Mouse (Mus musculus) embryonic stem cell, embryonic (primary cell): ENCODE results near the gene Gm45717.

Source experiments
- CTCF ChIA-PET, 4 experiments: fragments of 300-600 bp in 2 of 4; fragments of 350-600 bp in 2 of 4; sonication (Branson Sonifier 250); formaldehyde crosslinking; loops; one replicate each; lab custom pipeline; 2022; ENCODE audit warnings: inconsistent platforms in 2 of 4; lab: Charles Lee
- POLR2A ChIA-PET, 4 experiments: fragments of 300-600 bp in 2 of 4; fragments of 350-600 bp in 2 of 4; sonication (Branson Sonifier 250); formaldehyde crosslinking; loops; one replicate each; lab custom pipeline; 2022; ENCODE audit warnings: antibody characterized with exemption in 4 of 4, inconsistent platforms in 1 of 4; lab: Charles Lee

The Gm45717 gene

GRCm38 (mm10) chr7:140941222-140942051 lies 14.3 kb downstream of the Gm45717 start, which contains the start of gene Pgghg:
Gene Pgghg (plus strand): TSS chr7:140941391.
- POLR2A ChIA-PET = interaction anchor here (0.6 to 3.8 kb wide), 58 partner anchors 9 to 1196 kb away, joined by 3 to 26 read pairs (median 4); partner anchors contain the start of genes Ifitm2 (in 2 of the 4), Ifitm5 (in 2 of the 4), Lrrc56 (in 2 of the 4) and Deaf1 (in 1 of the 4)
- CTCF ChIA-PET = interaction anchor here (0.6 to 2.9 kb wide), 43 partner anchors 9 to 972 kb away, joined by 3 to 15 read pairs (median 4); partner anchors contain the start of genes Ifitm5 (in 1 of the 4), Nlrp6 (in 1 of the 4), Polr2l (in 1 of the 4) and Tspan4 (in 1 of the 4)

GRCm38 (mm10) chr7:140939669-140940171 lies 16.0 kb downstream of the Gm45717 start:
- ChIA-PET POLR2A (interaction anchor here in 3 of 4 experiments (0.6 to 2.6 kb wide), 18 partner anchors 11 to 1872 kb away, joined by 3 to 14 read pairs (median 4); partner anchors contain the start of gene Ifitm5 (in 1 of the 3)), CTCF (interaction anchor here in 3 of 4 experiments (0.6 to 2.8 kb wide), 12 partner anchors 17 to 538 kb away, joined by 3 to 12 read pairs (median 4); partner anchors contain the start of gene Scgb1c1 (in 1 of the 3))

GRCm38 (mm10) chr7:140938896-140939295 lies 16.8 kb downstream of the Gm45717 start:
- CTCF ChIA-PET = interaction anchor here (0.6 to 2.8 kb wide), 10 partner anchors 13 to 238 kb away, joined by 3 to 12 read pairs (median 4); partner anchors contain the start of gene Scgb1c1 (in 1 of the 4)
- POLR2A ChIA-PET = interaction anchor here in 3 of 4 experiments (0.6 to 2.9 kb wide), 19 partner anchors 11 to 601 kb away, joined by 3 to 14 read pairs (median 5); partner anchors contain the start of gene Ifitm5 (in 1 of the 3)

- ChIA-PET CTCF (interaction anchor here (0.6 to 2.8 kb wide), 12 partner anchors 11 to 238 kb away, joined by 3 to 12 read pairs (median 4); partner anchors contain the start of gene Scgb1c1 (in 1 of the 4)), POLR2A (interaction anchor here in 3 of 4 experiments (0.7 to 2.9 kb wide), 14 partner anchors 9 to 101 kb away, joined by 3 to 14 read pairs (median 6); no protein-coding TSS in a partner anchor)
Observed at GRCm38 (mm10) chr7:140938436-140938835, 17.3 kb downstream of the Gm45717 start.

- ChIA-PET CTCF (interaction anchor here in 2 of 4 experiments (0.7 to 1.5 kb wide), 2 partner anchors 11 to 24 kb away, joined by 3 to 4 read pairs; no protein-coding TSS in a partner anchor), POLR2A (interaction anchor here in 2 of 4 experiments (1.6 to 1.9 kb wide), 2 partner anchors 11 to 15 kb away, joined by 4 to 9 read pairs; no protein-coding TSS in a partner anchor)
Observed at GRCm38 (mm10) chr7:140927181-140927580, 28.6 kb downstream of the Gm45717 start.

GRCm38 (mm10) chr7:140923070-140923775 lies 32.5 kb downstream of the Gm45717 start:
- CTCF ChIA-PET = interaction anchor here (0.6 to 4.4 kb wide), 21 partner anchors 11 to 472 kb away, joined by 3 to 37 read pairs (median 4); partner anchors contain the start of genes Pgghg (in 3 of the 4), Bet1l (in 1 of the 4) and Scgb1c1 (in 1 of the 4)
- POLR2A ChIA-PET = interaction anchor here (0.5 to 3.8 kb wide), 37 partner anchors 10 to 469 kb away, joined by 3 to 30 read pairs (median 5); partner anchors contain the start of genes Pgghg (in 2 of the 4), Rassf7 (in 2 of the 4), Ifitm1 (in 1 of the 4) and Rnh1 (in 1 of the 4)

- POLR2A ChIA-PET = interaction anchor here (0.7 to 3.8 kb wide), 40 partner anchors 10 to 293 kb away, joined by 3 to 30 read pairs (median 4); partner anchors contain the start of genes Pgghg (in 2 of the 4), Rassf7 (in 2 of the 4), Gm17387 (in 1 of the 4) and Gm45717 (in 1 of the 4)
- CTCF ChIA-PET = interaction anchor here (0.6 to 4.4 kb wide), 19 partner anchors 14 to 953 kb away, joined by 3 to 37 read pairs (median 4); partner anchors contain the start of genes Pgghg (in 3 of the 4), Bet1l (in 1 of the 4) and Scgb1c1 (in 1 of the 4)
Observed at GRCm38 (mm10) chr7:140922398-140923069, 33.2 kb downstream of the Gm45717 start.

GRCm38 (mm10) chr7:140921225-140921975 lies 34.3 kb downstream of the Gm45717 start:
- CTCF ChIA-PET = interaction anchor here (0.9 to 4.4 kb wide), 10 partner anchors 13 to 952 kb away, joined by 3 to 37 read pairs (median 7); partner anchors contain the start of gene Pgghg (in 2 of the 4)
- POLR2A ChIA-PET = interaction anchor here in 3 of 4 experiments (0.6 to 3.8 kb wide), 29 partner anchors 8 to 272 kb away, joined by 3 to 30 read pairs (median 4); partner anchors contain the start of genes Pgghg (in 2 of the 3), Gm17387 (in 1 of the 3), Gm45717 (in 1 of the 3) and Hras (in 1 of the 3)

GRCm38 (mm10) chr7:140920418-140921029 lies 35.2 kb downstream of the Gm45717 start, which contains the start of gene Nlrp6:
Gene Nlrp6 (plus strand): TSS chr7:140920902.
- POLR2A ChIA-PET = interaction anchor here in 2 of 4 experiments (0.9 to 3.6 kb wide), 5 partner anchors 12 to 128 kb away, joined by 3 to 30 read pairs (median 5); partner anchors contain the start of gene Pgghg (in 1 of the 2)
- CTCF ChIA-PET = interaction anchor here in 2 of 4 experiments (0.7 to 4.4 kb wide), 4 partner anchors 12 to 22 kb away, joined by 3 to 37 read pairs (median 13); no protein-coding TSS in a partner anchor

GRCm38 (mm10) chr7:140919911-140920310 lies 35.8 kb downstream of the Gm45717 start:
- ChIA-PET POLR2A (no interaction called here), CTCF (interaction anchor here in 3 of 4 experiments (0.7 to 4.4 kb wide), 3 partner anchors 11 to 12 kb away, joined by 3 to 37 read pairs (median 5); no protein-coding TSS in a partner anchor)

- CTCF ChIA-PET = interaction anchor here in 2 of 4 experiments (0.6 to 2.2 kb wide), 2 partner anchors 27 to 135 kb away, joined by 4 to 6 read pairs; no protein-coding TSS in a partner anchor
- POLR2A ChIA-PET = interaction anchor here in 1 of 4 experiments (0.5 to 1.2 kb wide), 2 partner anchors 7 to 789 kb away, joined by 3 read pairs; no protein-coding TSS in a partner anchor
Observed at GRCm38 (mm10) chr7:140914031-140914690, 41.6 kb downstream of the Gm45717 start.

- ChIA-PET CTCF (interaction anchor here in 3 of 4 experiments (0.5 to 2.2 kb wide), 9 partner anchors 10 to 1685 kb away, joined by 3 to 9 read pairs (median 3); partner anchors contain the start of genes Odf3 (in 1 of the 3) and Pgghg (in 1 of the 3)), POLR2A (interaction anchor here in 2 of 4 experiments (0.7 to 1.8 kb wide), 11 partner anchors 9 to 255 kb away, joined by 3 to 11 read pairs (median 3); partner anchors contain the start of genes Bet1l (in 1 of the 2) and Ric8a (in 1 of the 2))
Observed at GRCm38 (mm10) chr7:140912846-140913482, 42.8 kb downstream of the Gm45717 start.

GRCm38 (mm10) chr7:140912293-140912692 lies 43.4 kb downstream of the Gm45717 start:
- CTCF ChIA-PET = interaction anchor here in 3 of 4 experiments (0.6 to 2.2 kb wide), 9 partner anchors 9 to 264 kb away, joined by 3 to 9 read pairs (median 3); partner anchors contain the start of gene Pgghg (in 1 of the 3)
- POLR2A ChIA-PET = interaction anchor here in 3 of 4 experiments (0.5 to 1.8 kb wide), 9 partner anchors 9 to 468 kb away, joined by 3 to 11 read pairs (median 3); partner anchors contain the start of genes Bet1l (in 1 of the 3) and Ric8a (in 1 of the 3)
